Mouse (Mus musculus) heart, postnatal 4 days (tissue): ENCODE results near the gene Gm42742. TPM values are rescaled to one million over a fixed set of nuclear protein-coding genes. Genes with fewer than 3 reads are reported as not detected.
A peak's percentile ranks its signal among the peaks of the same experiment; 100 is the strongest.

Experiments
- DNase-seq: peaks from one replicate; pipeline ENCODE4 v3.0.0; 2021
- microRNA-seq, 2 experiments: library from miRNA; unstranded; fragments of <30 nt; microRNA quantifications; one replicate each; pipeline ENCODE4 v1.2.0; 2021 to 2022
- total RNA-seq, 2 experiments: library from RNA; stranded (reverse); gene quantifications; 2 replicates each; pipeline ENCODE4 v1.2.3; 2021

Gm42742 gene
- total RNA-seq, 2 experiments from 2014 or later, result 10.0 to 18.2 TPM

DNA sequence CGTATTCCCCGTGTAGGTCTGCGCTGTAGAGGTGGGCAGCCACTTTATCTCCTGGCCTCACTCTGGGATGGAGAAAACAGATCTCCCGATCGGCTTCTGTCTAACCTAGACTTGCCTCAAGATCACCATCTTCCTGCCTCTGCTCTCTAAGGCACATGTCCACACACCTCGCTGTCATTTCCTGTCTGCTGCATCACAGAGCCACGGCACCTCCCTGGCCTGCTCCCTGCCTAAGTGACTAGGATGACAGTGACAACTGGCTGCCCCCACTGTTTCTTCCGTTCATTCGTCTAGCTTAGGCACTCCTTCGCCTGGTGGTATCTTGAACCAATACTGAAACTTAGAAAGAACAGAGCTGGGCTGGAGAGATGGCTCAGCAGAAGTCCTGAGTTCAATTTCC lies 21.3 kb downstream of the Gm42742 start:
- no peak for DNase-seq

DNA sequence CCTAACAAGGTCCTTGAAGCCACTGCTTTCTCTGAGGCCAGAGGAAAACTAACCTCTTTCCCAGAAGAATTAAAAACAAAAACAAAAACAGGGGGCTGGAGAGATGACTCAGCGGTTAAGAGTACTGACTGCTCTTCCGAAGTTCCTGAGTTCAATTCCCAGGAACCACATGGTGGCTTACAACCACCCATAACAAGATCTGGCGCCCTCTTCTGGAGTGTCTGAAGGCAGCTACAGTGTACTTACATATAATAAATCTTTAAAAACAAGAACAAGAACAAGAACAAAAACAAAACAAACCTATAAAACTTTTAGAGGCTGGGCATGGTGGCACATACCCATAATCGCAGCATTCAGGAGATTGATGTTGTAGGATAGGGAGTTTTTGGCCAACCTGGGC lies 24.4 kb downstream of the Gm42742 start:
- no peak for DNase-seq

DNA sequence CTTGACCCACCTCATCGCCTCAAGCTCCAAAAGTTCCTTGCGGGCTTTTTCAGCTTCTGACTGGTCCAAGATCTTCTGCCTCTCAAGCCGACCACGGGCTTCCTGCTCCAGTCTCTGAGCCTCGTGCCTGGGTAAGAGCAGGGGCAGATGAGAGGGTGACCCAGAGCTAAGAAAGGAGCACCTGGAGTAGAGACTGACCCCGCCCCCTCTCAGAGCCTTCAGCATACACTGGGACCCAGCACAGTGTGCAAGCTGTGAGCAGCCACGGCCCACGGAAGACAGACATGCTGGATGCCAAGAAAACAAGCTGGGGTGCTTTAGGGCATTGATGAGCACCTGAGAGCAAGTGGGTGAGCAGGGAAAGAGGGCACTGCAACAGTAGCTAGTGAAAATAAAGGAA lies 32.1 kb downstream of the Gm42742 start:
- no peak for DNase-seq

DNA sequence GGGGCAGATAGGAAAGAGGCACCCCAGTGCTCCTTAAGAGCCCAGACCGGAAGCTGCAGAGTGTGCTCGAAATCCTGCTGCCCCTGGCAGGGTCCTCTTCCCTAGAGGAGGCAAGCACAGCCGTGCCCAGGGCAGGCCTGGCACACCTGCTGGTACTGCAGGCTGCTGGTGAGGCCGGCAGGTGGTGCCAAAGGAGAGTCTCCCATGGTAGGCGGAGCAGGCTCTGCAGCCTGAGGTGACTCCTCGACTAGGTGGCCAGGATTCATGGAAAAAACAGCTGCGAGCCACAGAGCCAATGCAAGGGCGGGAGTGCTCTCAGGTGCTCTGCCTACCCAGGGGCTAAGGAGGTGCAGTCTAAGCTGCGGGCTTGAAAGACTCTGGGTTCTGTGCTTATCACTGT lies 34.6 kb downstream of the Gm42742 start:
- DNase-seq, result peak; percentile 64

DNA sequence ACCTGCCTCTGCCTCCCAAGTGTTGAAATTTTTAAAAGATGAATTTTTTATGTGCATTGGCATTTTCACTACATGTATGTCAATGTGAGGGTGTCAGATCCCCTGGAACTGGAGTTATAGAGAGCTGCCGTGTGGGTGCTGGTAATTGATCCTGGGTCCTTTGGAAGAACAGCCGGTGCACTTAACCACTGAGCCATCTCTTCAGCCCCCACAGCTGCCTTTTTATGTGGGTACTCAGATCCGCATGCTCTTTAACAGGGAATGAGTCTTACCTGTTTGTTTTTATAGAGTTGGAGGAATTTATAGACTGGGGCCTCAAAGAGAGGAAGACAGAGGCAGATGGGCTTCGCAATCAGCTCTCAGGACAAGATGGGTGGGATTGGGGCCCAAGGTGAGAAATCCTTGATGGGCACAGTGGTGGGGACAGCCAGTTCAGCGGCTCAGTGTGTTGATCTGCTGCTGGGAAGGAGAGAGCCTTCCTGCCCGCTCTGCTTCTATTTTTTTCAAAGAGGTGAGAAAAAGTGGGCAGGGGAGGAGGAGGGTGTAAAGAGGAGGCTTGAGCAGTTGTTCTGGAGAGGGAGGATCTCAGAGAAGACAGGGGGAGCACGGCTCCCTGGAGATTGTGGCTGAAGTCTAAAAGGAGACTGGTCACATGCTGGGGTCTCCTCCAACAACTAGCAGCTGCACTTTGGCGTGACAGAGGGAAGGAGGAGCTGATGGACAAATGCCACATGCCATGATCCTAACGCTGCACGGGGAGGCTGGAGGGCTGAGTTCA lies 36.0 kb downstream of the Gm42742 start:
- DNase-seq, result no peak

DNA sequence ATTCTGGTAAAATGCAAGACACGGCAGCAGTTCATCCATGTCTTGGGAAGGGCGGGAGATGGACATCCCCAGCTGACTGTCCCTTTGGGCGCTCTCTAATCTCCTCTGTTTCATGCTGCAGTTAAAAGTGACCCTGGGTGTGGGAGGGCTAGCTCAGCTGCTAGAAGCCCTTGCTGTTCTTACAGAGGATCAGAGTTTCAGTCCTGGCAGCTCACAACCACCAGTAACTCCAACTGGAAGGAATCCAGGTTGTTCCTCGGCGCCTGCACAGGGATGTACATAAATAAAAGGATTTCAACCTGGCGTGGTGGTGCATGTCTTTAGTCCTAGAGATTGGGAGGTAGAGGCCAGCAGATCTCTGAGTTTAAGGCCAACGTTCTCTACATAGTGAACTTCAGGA lies 37.8 kb downstream of the Gm42742 start:
- no peak for DNase-seq

DNA sequence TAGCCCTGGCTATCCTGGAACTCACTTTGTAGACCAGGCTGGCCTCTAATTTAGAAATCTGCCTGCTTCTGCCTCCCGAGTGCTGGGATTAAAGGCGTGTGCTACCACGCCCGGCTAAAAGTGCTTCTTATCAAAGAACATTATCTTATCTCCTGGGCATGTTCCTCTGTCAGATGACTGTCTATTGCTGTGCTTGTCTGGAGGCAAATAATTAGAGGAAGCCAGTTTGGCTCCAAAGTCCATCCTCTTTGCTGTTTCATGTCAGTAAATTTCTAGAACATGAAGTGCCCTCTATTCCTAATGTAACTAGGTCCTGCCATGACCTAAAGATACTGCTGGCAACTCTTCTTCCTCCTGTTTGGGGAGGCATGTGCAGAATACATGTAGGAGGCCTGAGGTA lies 38.8 kb downstream of the Gm42742 start:
- no peak for DNase-seq

DNA sequence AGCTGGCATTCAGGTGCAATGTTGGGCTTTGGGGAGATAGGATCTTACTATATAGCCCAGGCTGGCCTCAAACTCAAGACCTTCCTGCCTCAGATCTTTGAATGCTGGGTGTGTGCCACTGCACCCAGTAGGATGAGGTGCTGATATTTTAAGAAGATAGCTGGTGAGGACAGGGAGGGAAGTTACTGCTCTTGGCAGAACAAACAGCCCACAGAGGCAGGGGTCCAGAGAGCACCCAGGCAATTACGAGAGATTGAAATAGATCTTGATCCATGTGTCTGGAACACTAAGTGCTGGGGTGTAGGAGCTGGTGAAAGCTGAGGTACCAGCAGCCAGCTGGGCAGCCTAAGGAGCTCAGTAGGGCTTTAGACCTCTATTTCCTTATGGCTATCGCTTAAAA lies 39.3 kb downstream of the Gm42742 start:
- DNase-seq, result no peak

DNA sequence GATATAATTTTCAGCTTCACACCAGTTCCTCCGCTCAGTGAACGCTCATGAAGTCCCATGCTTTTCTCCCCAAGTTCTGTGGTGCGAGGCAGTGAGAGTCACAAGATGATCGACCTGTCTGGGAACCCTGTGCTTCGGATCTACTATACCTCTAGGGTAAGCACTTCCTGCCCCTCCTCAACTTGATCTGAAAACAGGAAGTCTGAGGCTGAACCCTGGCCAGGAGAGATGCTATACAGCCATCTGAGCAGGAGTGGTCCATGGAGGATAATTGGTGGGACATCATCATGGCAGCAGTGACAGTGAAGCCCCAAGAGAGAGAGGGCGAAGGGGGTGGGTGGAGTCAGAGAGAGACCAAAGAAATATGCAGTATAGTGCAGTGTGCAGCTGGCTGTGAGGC lies 42.1 kb downstream of the Gm42742 start:
- no peak for DNase-seq

DNA sequence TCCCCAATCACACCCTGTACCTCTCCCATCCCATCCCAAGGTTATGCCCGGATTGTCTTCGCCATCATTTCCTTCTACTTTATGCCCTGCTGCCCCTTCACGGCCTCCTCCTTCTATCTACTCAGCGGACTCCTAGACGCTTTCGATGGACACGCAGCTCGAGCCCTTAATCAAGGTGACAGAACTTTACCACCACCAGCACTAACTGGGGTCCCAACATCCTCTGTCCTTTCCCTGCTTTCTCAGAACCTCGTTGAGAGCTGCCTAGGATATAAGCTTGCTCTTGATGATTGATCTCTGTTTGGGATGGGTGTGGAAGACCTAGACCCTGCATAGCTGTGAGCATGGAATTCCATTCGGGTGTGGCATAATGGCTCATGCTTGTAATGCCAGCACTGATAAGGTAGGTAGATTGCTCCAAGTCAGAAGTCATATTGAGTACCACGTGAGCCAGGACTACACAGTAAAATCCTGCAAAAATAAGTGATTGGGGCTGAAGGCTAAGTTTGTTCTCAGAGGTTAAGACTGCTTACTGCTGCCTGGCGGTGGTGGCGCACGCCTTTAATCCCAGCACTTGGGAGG lies 43.9 kb downstream of the Gm42742 start:
- DNase-seq, result no peak

DNA sequence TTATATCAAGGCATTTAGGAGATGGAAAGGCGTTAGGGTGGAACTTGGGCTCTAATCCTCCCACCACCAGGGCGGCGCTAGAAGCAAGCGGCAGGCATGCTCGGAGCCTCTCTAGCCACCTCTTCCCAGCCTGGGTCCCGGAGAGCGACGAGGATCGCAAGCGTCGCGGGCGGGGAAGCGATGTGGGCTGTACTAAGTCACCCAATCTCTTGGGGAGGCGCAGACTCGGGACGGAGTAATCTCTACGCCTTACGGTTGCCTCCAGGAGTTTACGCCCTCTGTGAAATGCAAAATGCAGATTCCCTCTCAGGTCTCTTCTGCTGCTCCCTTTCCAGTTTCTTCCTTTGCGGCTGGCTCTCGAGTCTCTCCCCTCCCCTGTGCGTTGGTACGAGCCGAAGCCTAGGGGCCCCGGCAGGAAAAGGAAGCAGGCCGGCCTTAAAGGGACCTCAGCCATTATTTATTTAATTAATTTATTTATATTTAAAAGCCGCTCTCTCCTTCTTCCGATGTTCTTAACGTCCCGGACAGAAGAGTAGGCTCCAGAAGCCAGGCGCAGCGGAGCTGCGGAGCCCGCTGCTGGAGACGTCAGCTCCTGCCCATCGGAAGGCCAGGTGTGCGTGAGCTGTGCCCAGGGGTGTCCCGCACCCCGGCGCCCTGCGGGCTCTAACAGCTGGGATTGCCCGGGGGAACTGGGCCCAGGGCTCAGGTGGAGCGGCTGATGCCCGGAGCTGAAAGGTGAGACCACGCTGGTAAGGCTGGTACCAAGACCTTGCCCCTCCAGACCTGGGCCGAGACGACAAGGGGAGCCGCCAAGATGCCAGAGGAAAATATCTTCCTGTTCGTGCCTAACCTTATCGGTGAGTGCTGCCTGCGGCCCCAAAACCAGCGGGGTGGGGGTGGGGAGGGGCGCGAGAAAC lies 44.7 kb downstream of the Gm42742 start, which contains the start of gene Cdiptos:
Cdiptos (minus strand) TSS at position 149 of the 917 bp plus-strand sequence.
- DNase-seq, result peak; percentile 98

DNA sequence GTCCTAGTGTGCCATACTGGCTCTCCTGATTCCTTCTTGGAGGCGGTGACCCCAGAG lies 45.2 kb downstream of the Gm42742 start, which contains the start of gene Cdipt:
Cdipt (plus strand) TSS at position 22 of the 57 bp plus-strand sequence.
- no peak for DNase-seq

DNA sequence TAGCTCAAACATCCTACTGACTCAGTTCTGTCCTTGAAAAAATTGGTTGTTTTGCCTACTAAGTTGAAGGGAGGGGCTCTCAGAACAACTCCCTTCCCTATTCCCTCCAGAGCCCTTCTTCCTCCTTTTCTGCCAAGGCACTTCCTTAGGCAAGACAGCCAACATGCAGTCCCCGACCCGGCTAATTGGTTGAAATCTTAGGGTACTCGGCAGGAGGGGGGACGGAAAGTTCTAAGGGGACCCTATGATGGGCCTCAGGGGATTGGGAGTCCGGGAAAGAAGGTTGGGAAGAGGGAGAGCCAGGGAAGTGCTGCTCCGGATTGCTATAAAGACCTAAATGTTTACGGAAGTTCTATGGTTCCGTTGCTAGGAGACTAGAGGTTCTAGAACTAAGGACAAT lies 45.4 kb downstream of the Gm42742 start:
- peak; percentile 19 for DNase-seq

DNA sequence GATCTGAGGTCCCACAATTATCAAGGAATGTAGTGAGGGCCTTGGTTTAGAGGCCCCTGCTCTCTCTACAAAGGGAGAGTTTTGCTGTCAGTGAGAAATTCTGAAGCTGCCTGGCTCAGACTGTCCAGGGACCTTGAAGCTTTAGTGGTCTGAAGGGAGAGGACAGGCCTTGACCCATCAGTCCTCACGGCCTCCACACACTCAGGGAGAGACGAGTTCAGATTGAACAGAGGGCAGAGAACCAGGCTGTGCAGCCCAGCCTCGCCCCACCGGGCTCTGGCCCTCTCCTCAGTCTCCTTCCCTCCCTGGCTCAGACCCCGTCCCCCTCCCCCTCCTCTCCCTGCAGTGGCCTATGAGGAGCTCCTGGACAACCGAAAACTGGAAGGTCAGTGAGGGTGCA lies 53.5 kb downstream of the Gm42742 start:
- no peak for DNase-seq

DNA sequence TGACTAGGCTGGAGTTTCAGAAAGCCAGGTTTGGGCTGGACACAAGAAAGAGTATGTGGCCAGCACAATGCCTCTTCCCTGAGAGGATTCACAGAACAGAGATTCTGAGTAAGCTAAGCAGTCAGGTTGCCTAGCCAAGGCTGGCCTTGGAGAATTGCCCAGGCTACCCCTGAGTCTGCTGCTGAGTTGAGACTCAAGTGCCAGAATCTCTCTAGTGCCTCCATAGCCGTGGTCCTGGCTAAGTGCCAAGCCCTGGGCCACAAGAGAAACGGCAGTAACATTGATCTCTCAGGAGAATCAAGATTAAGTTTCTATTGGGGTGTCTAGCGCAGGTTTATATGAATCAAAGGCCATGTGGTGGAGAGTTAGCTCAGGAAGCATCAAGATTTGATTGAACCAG lies 55.3 kb downstream of the Gm42742 start:
- no peak for DNase-seq

Small RNAs within 50 kb of the gene (microRNA-seq; reads per million reads assigned to microRNA genes)
- gene Gm44343, result 0 reads per million in 2 experiments

Other genes with a start within 250 kb of the Gm42742 start
- 10 to 100 TPM; 31.8 to 34.0 TPM for gene Ypel3, start 244.1 kb downstream of the Gm42742 start, total RNA-seq
- gene Tbx6, start 239.6 kb downstream of the Gm42742 start, total RNA-seq, result under 1 TPM in 1 of 2 experiments, not detected in 1; 0.26 TPM
- gene Ppp4c, start 228.6 kb downstream of the Gm42742 start, total RNA-seq, result 10 to 100 TPM; 67.6 to 76.6 TPM
- gene Fam57b, start 223.4 kb downstream of the Gm42742 start, total RNA-seq, result 1 to 10 TPM; 7.7 to 9.3 TPM
- not detected for gene 4930451I11Rik, start 189.5 kb downstream of the Gm42742 start, total RNA-seq
- gene Doc2a, start 173.7 kb downstream of the Gm42742 start, total RNA-seq, result not detected
- gene Hirip3, start 159.1 kb downstream of the Gm42742 start, total RNA-seq, result 10 to 100 TPM; 22.8 to 26.1 TPM
- gene Ino80e, start 158.7 kb downstream of the Gm42742 start, total RNA-seq, result 10 to 100 TPM; 33.5 to 34.1 TPM
- gene Taok2, start 136.4 kb downstream of the Gm42742 start, total RNA-seq, result 10 to 100 TPM; 65.0 to 66.5 TPM
- 10 to 100 TPM; 12.9 to 14.7 TPM for gene Tmem219, start 98.2 kb downstream of the Gm42742 start, total RNA-seq
- gene Kctd13, start 92.2 kb downstream of the Gm42742 start, total RNA-seq, result 10 to 100 TPM; 10.4 to 10.7 TPM
- under 1 TPM in 1 of 2 experiments, not detected in 1; 0.36 TPM for gene Asphd1, start 71.5 kb downstream of the Gm42742 start, total RNA-seq
- gene Sez6l2, start 70.5 kb downstream of the Gm42742 start, total RNA-seq, result 10 to 100 TPM; 18.6 to 21.2 TPM
- gene Cdipt, start 45.2 kb downstream of the Gm42742 start, total RNA-seq, result 10 to 100 TPM; 69.2 to 72.1 TPM
- under 1 TPM; 0.24 to 0.29 TPM for gene Cdiptos, start 45.0 kb downstream of the Gm42742 start, total RNA-seq
- 10 to 100 TPM; 27.2 to 28.4 TPM for gene Mvp, start 6.5 kb downstream of the Gm42742 start, total RNA-seq
- gene Pagr1b, start 4.6 kb downstream of the Gm42742 start, total RNA-seq, result 1 to 10 TPM; 1.2 to 1.9 TPM
- 10 to 100 TPM; 10.4 to 14.8 TPM for gene Pagr1a, start 3.7 kb downstream of the Gm42742 start, total RNA-seq
- gene Prrt2, start 114 bp upstream of the Gm42742 start, total RNA-seq, result 1 to 10 TPM; 1.6 to 2.0 TPM
- 100 to 1,000 TPM; 152 TPM for gene Maz, start 5.9 kb upstream of the Gm42742 start, total RNA-seq
- gene Kif22, start 21.4 kb upstream of the Gm42742 start, total RNA-seq, result 10 to 100 TPM; 43.2 to 48.6 TPM
- not detected for gene Zg16, start 66.2 kb upstream of the Gm42742 start, total RNA-seq
- under 1 TPM; 0.71 to 0.74 TPM for gene AI467606, start 70.3 kb upstream of the Gm42742 start, total RNA-seq
- gene Qprt, start 101.1 kb upstream of the Gm42742 start, total RNA-seq, result under 1 TPM; 0.19 to 0.20 TPM
- gene Spn, start 116.7 kb upstream of the Gm42742 start, total RNA-seq, result under 1 TPM; 0.38 to 0.67 TPM
- 10 to 100 TPM; 57.3 to 57.7 TPM for gene Cd2bp2, start 175.0 kb upstream of the Gm42742 start, total RNA-seq
- gene Tbc1d10b, start 187.4 kb upstream of the Gm42742 start, total RNA-seq, result 10 to 100 TPM; 41.0 to 42.5 TPM
- gene Mylpf, start 187.8 kb upstream of the Gm42742 start, total RNA-seq, result 10 to 100 TPM in 1 of 2 experiments, 1 to 10 TPM in 1; 3.1 to 33.0 TPM
- gene Zfp553, start 212.0 kb upstream of the Gm42742 start, total RNA-seq, result 10 to 100 TPM in 1 of 2 experiments, 1 to 10 TPM in 1; 9.2 to 10.8 TPM
- 10 to 100 TPM; 11.2 to 12.1 TPM for gene Sept1, start 212.0 kb upstream of the Gm42742 start, total RNA-seq
- 10 to 100 TPM; 11.6 to 14.2 TPM for gene Zfp771, start 223.2 kb upstream of the Gm42742 start, total RNA-seq
- gene Dctpp1, start 239.6 kb upstream of the Gm42742 start, total RNA-seq, result 10 to 100 TPM; 62.0 to 64.5 TPM